Mouse (Mus musculus) midbrain, embryonic 12.5 days (tissue): ENCODE results near the gene Ostm1. TPM values are rescaled to one million over a fixed set of nuclear protein-coding genes. Genes with fewer than 3 reads are reported as not detected.
A peak's percentile ranks its signal among the peaks of the same experiment; 100 is the strongest.

Source experiments
- ATAC-seq: fragments of 200-750 bp; cut with Nextera tagmentation; 2 replicates; pipeline ENCODE4 v1.8.0; 2017; ENCODE audit warnings: low read depth, moderate TSS enrichment, moderate library complexity; ENCODE audit not compliant: low FRiP score
- H3K27ac ChIP-seq: fragments of 300-500 bp; sonication (generic); replicated peaks from 2 replicates; pipeline ENCODE4 v1.5.1; 2016; ENCODE audit warnings: mild to moderate bottlenecking
- H3K27me3 ChIP-seq: fragments of 300-500 bp; sonication (generic); 2 replicates; pipeline ENCODE4 v1.6.1; 2016; ENCODE audit warnings: mild to moderate bottlenecking
- H3K36me3 ChIP-seq: fragments of 300-500 bp; sonication (generic); 2 replicates; pipeline ENCODE4 v1.6.1; 2016
- H3K4me1 ChIP-seq: fragments of 300-500 bp; sonication (generic); 2 replicates; pipeline ENCODE4 v1.6.1; 2016
- H3K4me2 ChIP-seq: fragments of 300-500 bp; sonication (generic); replicated peaks from 2 replicates; pipeline ENCODE4 v1.6.1; 2016; ENCODE audit warnings: mild to moderate bottlenecking, moderate library complexity
- H3K4me3 ChIP-seq: fragments of 300-500 bp; sonication (generic); 2 replicates; pipeline ENCODE4 v1.5.1; 2016; ENCODE audit warnings: mild to moderate bottlenecking
- H3K9ac ChIP-seq: fragments of 300-500 bp; sonication (generic); replicated peaks from 2 replicates; pipeline ENCODE4 v1.6.1; 2016; ENCODE audit warnings: mild to moderate bottlenecking, moderate library complexity
- H3K9me3 ChIP-seq: fragments of 300-500 bp; sonication (generic); 2 replicates; pipeline ENCODE4 v1.6.1; 2016; ENCODE audit warnings: mild to moderate bottlenecking
- WGBS: fragments of 180-500 bp; shearing (Covaris S2); methylation state at CpG from one replicate; pipeline ENCODE4 v1.1.7; 2016; 5-methylcytosine and 5-hydroxymethylcytosine counted together
- polyA plus RNA-seq: library from polyadenylated mRNA; unstranded; fragments of >200 nt; fragmentation: Nextera tagmentation; extraction: Ambion mirVana; gene quantifications from 2 replicates; pipeline ENCODE4 v1.2.1, GENCODE M21; 2016

Gene Ostm1
- polyA plus RNA-seq: 35.4 and 40.1 TPM in 2 replicates

DNA sequence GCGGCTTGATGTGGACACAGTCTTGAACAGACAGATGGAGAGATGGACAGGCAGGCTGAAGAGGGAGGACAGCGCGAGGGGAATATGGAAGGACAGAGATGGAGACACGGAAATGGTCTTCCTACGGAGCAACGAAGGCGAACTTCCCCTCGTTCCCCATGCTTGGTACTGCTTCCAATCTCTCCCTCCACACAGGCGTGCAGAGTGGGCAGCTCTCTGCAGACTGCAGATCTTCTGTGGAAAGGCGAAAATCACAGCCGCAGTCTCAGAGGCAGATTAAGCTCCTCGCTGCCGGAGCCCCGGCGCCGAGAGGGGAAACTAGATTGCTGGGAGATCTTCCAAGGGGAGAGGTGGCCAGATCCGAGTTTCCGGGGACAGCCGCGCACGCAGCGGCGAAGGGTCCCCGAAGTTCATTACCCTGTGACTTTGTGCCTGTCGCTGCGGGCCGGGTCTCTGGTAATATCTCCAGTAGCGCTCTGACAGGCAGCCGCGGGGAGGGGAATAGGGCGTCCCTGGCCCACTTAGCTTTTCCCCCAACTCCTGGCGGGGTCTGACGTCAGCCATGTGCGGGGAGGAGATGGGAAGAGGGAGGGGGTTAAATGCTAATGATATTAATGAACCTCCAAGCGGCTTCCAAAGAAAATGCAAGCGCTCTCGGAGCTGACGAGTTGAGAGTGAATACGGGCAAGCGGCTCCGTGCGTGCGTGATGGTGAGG lies at the start of gene Ostm1, which contains the start of gene Nr2e1:
Gene Ostm1, plus strand, starts transcription at position 666 of the 716 bp plus-strand sequence.
Gene Nr2e1, minus strand, starts transcription at position 476 of the 716 bp plus-strand sequence.
- H3K9ac ChIP-seq: peak within 1 kb of the TSS; percentile 78
- peak within 1 kb of the TSS; percentile 60 for H3K4me3 ChIP-seq
- peaks cover 73% of the 10 kb centered on the region for H3K4me1 ChIP-seq
- H3K36me3 ChIP-seq: no peaks in the 10 kb centered on the region
- under 1% methylated on average over 43 of the region's 43 CpGs for WGBS
- 0 out of 2 replicates have a peak, but pooled peaks cover 4% of the 10 kb centered on the region for H3K9me3 ChIP-seq
- H3K27me3 ChIP-seq: peaks cover 90% of the 10 kb centered on the region
- H3K4me2 ChIP-seq: peak within 1 kb of the TSS; percentile 74
- ATAC-seq: peak; percentile 53; the same call in 1 of the 2 replicates
- peak within 1 kb of the TSS; percentile 67 for H3K27ac ChIP-seq

DNA sequence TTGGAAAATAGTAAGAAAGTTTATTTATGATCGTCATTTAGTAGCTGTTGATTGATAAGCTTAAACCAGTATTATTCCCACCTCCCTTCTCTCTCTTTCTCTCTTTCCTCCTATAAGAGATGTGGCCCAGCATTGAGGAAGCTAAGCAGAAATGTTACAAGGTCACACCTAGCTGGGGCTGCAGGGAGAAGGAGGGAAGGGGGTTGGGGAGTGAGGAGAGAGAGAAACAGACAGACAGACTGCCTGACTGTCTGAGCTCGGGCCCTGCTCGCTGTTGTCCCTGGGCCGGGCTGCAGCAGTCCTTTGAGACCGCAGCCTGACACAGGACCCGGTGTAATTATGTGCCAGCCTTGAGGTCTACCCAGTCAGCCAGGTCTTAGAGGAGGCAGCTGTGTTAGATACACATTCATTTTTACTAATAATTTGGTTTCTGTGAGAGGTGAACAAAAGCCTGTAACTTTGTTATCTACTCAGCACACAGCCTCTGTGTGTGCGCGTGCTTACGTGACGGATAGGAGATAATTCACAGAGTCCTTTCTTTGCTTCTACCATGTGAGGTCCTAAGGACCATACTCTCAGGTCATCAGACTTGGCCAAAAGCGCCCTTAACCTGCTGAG lies 49.7 kb upstream of the Ostm1 start:
- Histone ChIP-seq H3K4me2 (no peak overlapping the region), H3K4me3 (no peak overlapping the region), H3K27ac (no peak overlapping the region; the same call in 1 of the 2 replicates), H3K4me1 (no peaks in the 10 kb centered on the region), H3K27me3 (peaks cover 16% of the 10 kb centered on the region), H3K9ac (no peak overlapping the region), H3K9me3 (no peaks in the 10 kb centered on the region), H3K36me3 (peaks cover 27% of the 10 kb centered on the region)
- WGBS: 85% methylated on average over 11 of the region's 11 CpGs
- no peak for ATAC-seq

DNA sequence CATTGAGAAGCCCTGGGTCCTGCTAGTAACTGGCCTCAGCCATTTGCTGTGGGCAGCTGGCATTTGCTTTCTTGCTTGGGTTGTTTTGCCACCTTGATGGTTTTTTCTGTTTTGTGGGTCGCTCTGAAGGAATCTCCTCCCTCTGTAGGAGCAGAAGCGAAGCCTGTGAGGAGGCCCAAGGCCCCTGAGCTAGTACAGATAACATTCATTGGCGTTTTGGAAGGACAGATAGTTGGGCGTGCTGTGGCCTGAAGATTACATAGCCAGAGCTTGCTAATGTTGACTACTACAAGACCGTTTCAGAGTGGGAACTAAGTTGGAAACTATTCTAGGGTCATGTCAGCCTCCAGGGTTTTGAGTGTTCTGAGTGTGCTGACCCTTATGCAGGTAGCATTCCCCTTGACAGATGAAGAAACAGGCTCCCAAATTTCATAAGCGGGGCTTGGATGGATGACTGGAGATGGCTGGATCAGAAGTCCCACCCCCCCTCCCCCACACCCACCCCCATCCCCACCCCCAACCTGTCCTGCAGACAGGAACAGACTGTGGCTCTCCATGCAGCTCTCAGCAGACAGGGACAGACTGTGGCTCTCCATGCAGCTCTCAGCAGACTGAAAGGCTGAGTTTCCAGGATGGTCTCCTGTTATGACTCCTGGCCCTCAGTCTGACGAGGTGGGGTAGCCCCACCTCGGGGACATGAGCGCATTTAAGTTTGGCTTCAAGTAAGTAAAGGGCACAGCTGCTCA lies 45.9 kb upstream of the Ostm1 start:
- peaks cover 17% of the 10 kb centered on the region for H3K36me3 ChIP-seq
- peaks cover 39% of the 10 kb centered on the region for H3K27me3 ChIP-seq
- H3K4me1 ChIP-seq: peaks cover 7% of the 10 kb centered on the region; the same call in 1 of the 2 replicates
- H3K9ac ChIP-seq: no peak overlapping the region
- no peak overlapping the region for H3K27ac ChIP-seq
- no peaks in the 10 kb centered on the region for H3K9me3 ChIP-seq
- H3K4me2 ChIP-seq: no peak overlapping the region
- no peak for ATAC-seq
- WGBS: 78% methylated on average over 9 of the region's 9 CpGs
- H3K4me3 ChIP-seq: no peak overlapping the region

DNA sequence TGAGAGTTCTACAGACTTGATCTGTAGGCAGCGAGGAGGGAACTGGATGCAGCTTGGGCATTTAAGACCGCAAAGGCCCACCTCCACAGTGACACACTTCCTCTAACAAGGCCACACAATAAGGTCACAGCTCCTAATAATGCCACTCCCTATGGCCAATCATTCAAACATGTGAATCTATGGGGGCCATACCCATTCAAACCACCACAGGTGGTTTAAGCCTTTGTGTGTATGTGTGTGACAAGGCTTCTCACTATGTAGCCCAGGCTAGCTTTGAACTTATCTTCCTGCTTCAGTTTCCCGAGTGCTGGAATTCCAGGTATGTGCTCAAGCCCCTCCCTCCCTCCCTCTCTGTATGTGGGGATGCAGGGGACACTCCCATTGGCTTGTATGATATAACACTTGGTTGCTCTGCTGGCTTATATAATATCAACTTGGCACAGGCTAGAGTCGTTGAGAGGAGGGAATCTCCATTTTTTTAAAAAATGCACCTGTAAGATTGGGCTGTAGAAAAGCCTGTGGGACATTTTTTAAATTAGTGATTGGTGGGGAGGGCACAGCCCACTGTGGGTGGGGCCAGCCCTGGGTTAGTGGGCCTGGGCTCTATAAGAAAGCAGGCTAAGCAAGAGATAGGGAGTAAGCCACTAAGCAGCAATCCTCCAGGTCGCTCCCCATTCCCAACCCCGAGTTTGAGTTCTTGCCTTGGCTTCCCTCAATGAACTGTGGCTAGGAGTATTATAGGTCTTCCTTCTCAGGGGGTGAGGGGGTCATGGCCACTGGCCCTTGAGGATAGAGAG lies 37.7 kb upstream of the Ostm1 start:
- Histone ChIP-seq H3K4me1 (no peaks in the 10 kb centered on the region), H3K27me3 (peaks cover 12% of the 10 kb centered on the region), H3K27ac (no peak overlapping the region), H3K4me3 (no peak overlapping the region), H3K9me3 (no peaks in the 10 kb centered on the region), H3K9ac (no peak overlapping the region), H3K4me2 (no peak overlapping the region), H3K36me3 (no peaks in the 10 kb centered on the region)
- ATAC-seq: no peak
- 84% methylated on average over 6 of the region's 6 CpGs for WGBS

DNA sequence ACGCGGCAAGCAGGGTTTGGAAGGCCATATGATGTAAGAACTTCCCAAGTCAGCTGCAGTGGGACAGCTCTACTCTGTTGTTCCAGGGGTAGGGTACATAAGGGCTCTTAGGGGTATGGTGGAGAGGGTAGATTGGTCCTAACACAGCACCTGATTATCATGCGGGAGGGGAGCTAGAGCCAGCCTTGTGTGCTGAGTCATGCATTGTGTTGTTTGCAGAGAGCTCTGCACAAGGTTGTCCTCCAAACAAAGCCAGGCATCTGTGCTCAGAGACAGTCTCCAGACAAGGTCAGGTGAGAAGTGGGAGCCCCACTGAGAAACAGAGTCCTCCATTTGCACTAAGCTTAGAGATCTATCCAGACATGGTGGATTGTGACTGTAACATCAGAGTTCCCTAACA lies 37.1 kb upstream of the Ostm1 start:
- no peak overlapping the region for H3K4me3 ChIP-seq
- 90% methylated on average over 3 of the region's 3 CpGs for WGBS
- no peak for ATAC-seq
- H3K9me3 ChIP-seq: no peaks in the 10 kb centered on the region
- no peak overlapping the region for H3K4me2 ChIP-seq
- peaks cover 9% of the 10 kb centered on the region for H3K27me3 ChIP-seq
- H3K4me1 ChIP-seq: no peaks in the 10 kb centered on the region
- no peak overlapping the region for H3K9ac ChIP-seq
- no peak overlapping the region for H3K27ac ChIP-seq
- H3K36me3 ChIP-seq: no peaks in the 10 kb centered on the region

DNA sequence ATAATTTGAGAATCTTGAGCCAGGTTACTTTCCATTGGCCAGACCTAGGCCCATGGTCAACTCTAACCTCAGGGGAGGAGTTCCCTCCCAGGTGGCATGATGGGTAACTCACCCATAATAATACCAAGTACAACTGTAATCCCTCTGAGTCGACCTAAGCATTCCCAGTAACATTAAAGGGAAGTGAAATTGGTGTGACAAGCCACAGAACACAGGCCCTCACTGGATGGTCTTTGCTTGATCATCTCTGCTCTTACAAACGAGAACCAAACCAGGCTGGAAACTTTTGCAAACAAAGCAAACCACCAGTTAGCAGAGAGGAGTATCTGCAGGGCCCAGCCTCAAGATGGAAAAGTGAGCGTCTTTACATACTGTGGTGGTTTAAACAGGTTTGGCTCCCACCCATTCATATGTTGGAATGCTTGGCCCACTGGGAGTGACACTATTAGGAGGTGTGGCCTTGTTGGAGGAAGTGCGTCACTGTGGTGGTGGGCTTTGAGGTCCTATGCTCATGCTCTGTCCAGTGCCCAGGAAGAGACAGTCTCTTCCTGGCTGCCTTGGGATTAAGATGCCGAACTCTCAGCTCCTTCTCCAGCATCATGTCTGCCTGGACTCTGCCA lies 23.9 kb upstream of the Ostm1 start:
- 87% methylated on average over 5 of the region's 5 CpGs for WGBS
- no peak overlapping the region for H3K4me3 ChIP-seq
- no peak overlapping the region for H3K9ac ChIP-seq

DNA sequence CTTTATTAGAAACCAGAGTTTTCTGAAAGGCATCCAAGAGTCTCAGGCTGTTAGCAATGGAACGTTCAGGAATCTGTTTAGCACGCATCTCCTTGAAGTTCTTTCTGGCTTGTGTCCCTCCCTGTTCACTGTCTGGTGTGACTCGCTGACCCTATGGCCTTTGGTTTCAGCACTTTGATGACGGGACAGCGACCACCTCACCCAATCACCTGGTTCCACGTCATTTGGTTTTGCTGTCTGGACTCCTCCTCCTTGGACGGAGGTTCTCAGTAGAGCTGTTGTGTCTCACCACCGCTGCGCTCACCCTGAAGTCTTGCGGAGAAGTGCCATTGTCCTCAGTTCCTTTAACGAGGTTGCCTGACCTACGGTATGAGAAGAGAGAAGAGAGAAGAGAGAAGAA lies 21.4 kb upstream of the Ostm1 start:
- H3K4me3 ChIP-seq: no peak overlapping the region
- peaks cover 35% of the 10 kb centered on the region; the same call in 1 of the 2 replicates for H3K36me3 ChIP-seq
- 9% methylated on average over 12 of the region's 12 CpGs for WGBS

More for the DNA sequence above, 23.9 kb upstream of the Ostm1 start:
- no peak for ATAC-seq
- no peak overlapping the region for H3K27ac ChIP-seq
- no peaks in the 10 kb centered on the region; the same call in 1 of the 2 replicates for H3K4me1 ChIP-seq
- H3K4me2 ChIP-seq: no peak overlapping the region
- peaks cover 13% of the 10 kb centered on the region; the same call in 1 of the 2 replicates for H3K36me3 ChIP-seq
- peaks cover 36% of the 10 kb centered on the region for H3K27me3 ChIP-seq
- H3K9me3 ChIP-seq: no peaks in the 10 kb centered on the region

DNA sequence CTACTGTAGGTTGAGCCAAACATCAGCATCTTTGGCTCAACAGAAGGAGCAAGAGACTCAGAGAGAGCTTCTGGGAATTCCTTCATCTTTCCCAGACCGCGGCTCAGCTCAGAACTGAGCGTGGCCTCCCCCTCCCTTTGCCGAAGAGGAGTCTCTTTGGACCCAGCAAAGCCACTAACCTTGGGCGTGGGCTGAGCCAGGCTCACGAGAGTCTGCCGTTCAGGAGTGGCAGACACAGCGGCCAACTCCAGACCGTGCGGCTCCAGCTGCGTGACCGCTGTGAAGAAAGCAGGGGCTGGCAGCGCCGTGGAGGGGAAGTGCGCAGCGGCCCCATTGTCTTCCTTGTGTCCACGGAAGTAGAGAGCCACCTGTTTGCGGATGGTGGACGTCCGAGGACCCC lies 11.1 kb upstream of the Ostm1 start:
- H3K4me1 ChIP-seq: peaks cover 37% of the 10 kb centered on the region
- no peak overlapping the region for H3K27ac ChIP-seq
- 4% methylated on average over 20 of the region's 20 CpGs for whole genome bisulfite sequencing
- H3K27me3 ChIP-seq: peaks cover 84% of the 10 kb centered on the region
- H3K9ac ChIP-seq: peak overlapping the region; percentile 11; the same call in 1 of the 2 replicates
- no peak for ATAC-seq
- peak overlapping the region; percentile 27 for H3K4me3 ChIP-seq
- H3K9me3 ChIP-seq: no peaks in the 10 kb centered on the region
- 0 out of 2 replicates have a peak, but pooled peaks cover 13% of the 10 kb centered on the region for H3K36me3 ChIP-seq
- peak overlapping the region; percentile 46 for H3K4me2 ChIP-seq

More for the DNA sequence above, 21.4 kb upstream of the Ostm1 start:
- Histone ChIP-seq H3K9me3 (no peaks in the 10 kb centered on the region), H3K4me2 (no peak overlapping the region), H3K27ac (no peak overlapping the region), H3K27me3 (peaks cover 50% of the 10 kb centered on the region), H3K9ac (no peak overlapping the region), H3K4me1 (no peaks in the 10 kb centered on the region)
- ATAC-seq: no peak

DNA sequence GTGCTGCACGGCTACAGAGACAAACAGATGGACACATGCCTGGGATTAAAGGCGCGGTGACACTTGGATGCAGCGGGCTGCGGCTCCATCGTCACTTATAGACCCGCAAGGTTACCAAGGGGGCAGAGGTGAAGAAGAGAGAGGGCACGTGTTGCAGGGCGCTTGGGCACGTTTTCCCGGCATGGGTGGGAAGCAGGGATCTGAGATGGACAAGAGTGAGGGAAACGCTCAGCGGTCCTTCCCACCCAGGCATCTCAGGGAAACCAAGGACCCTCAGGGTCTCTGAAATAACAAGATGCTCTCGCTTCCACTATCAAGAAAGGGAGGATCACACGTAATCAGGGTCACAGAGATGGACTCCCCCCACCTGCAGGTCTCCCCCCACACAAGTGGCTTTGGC lies 10.7 kb upstream of the Ostm1 start:
- Histone ChIP-seq H3K27ac (no peak overlapping the region), H3K4me3 (peak overlapping the region; percentile 27), H3K4me2 (peak overlapping the region; percentile 46), H3K9me3 (no peaks in the 10 kb centered on the region), H3K9ac (peak overlapping the region; percentile 11; the same call in 1 of the 2 replicates), H3K27me3 (peaks cover 86% of the 10 kb centered on the region), H3K36me3 (0 out of 2 replicates have a peak, but pooled peaks cover 13% of the 10 kb centered on the region), H3K4me1 (peaks cover 41% of the 10 kb centered on the region)
- ATAC-seq: no peak
- WGBS: 10% methylated on average over 15 of the region's 15 CpGs

DNA sequence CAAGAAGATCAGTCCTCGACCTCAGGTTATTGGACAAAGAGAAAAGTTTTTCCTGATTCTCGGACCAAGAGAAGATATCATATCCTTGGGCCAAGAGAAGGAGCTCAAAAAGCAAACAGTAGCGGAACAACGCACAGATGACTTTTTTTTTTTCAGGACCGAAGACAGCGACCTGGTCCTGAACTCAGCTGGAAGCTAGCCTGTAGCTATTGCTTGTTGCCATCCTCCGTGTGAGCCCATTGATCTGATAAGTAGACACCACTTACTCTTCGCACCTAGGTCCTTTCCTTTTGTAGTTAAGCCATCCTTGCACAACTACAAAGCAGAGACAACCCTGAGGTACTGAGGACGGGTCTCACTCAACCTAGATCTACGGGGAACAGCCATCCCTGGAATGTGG lies 9.0 kb upstream of the Ostm1 start:
- Histone ChIP-seq H3K4me2 (no peak overlapping the region), H3K9ac (no peak overlapping the region), H3K27me3 (peaks cover 90% of the 10 kb centered on the region), H3K9me3 (no peaks in the 10 kb centered on the region), H3K27ac (no peak overlapping the region), H3K4me1 (peaks cover 46% of the 10 kb centered on the region), H3K4me3 (no peak overlapping the region), H3K36me3 (0 out of 2 replicates have a peak, but pooled peaks cover 13% of the 10 kb centered on the region)
- WGBS: 16% methylated on average over 10 of the region's 10 CpGs
- no peak for ATAC-seq
